Mouse (Mus musculus) bone marrow macrophage, adult 2 months (primary cell): ENCODE data around the gene Crx.

Experiments
- CTCF ChIP-seq: IDR thresholded peaks from 2 replicates; pipeline ENCODE4 v1.5.1; 2012; ENCODE audit warnings: low read depth, mild to moderate bottlenecking, low read length, moderate library complexity
- POLR2A ChIP-seq: IDR thresholded peaks from 2 replicates; pipeline ENCODE4 v1.6.1; 2012; ENCODE audit warnings: mild to moderate bottlenecking, low read depth, low read length, borderline replicate concordance

- TF ChIP-seq POLR2A (no peak), CTCF (no peak)
Observed at GRCm38 (mm10) chr7:15894251-15894650, 14.5 kb upstream of the Crx start.
